Mouse (Mus musculus) cerebellum, postnatal 36 days (tissue): ENCODE results near the gene Abhd12.

ENCODE experiments used
- DNase-seq, 2 experiments: peaks; one replicate each; pipeline ENCODE4 v3.0.0; 2021 to 2022; ENCODE audit warnings: mixed read lengths in 2 of 2

The Abhd12 gene

DNA sequence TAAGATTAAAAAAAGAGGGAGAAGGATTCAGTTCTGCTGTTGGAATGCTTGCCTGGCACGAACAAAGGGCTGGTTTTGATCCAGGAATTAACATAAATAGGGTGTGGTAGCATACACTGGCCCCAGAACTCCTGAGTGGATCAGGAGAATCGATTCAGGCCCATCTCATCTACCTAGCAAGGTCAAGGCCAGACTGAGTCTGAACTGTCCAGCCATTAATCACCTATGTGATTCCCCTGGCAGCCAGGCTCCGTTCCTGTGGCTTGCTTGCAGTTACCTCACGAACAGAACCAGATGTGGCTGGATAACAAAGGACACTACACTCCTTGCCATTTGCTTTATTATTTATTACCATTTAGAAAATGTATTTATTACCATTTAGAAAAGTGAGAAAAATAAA is 111.2 kb downstream of the Abhd12 start:
- no peak for DNase-seq

DNA sequence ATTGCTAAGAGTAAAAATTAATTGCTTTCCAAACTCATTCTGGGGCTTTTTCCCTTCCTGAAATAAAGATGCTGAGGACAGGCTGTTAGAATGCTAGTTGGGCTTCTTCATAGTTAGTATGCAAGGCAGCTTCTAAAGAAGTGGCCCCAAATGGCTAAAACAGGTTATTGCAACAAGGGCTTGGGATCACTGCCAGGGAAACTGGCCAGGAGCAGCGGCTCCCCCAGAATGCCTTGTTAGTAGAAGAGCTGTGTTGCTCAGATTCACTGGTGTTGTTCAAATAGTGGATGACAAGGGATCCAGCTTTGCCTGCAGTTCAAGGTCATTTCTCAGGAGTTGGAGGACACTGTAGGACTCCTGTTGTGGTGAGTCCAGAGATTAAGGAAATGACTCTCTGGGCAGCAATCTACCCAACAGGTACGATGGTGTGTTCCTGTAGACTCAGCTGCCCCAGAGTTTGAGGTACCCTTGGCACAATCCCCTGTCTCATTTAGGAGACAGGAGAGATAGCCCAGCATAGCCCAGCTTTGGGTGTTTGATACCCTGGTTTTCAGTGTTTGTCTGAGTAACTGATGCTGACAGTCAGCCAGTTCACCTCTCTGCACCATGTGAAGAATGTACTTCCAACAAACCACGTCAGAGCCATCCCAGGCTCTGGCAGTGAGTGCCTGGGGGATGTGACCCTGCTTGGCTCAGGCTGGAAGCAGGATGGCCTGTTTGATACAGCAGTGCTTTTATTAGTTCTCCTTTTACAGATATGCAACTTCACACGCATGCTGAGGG is 115.6 kb downstream of the Abhd12 start:
- peak; percentile 88 to 89 for DNase-seq

GRCm38 (mm10) chr2:150787234-150787771 is 117.2 kb downstream of the Abhd12 start:
- DNase-seq = no peak

GRCm38 (mm10) chr2:150786251-150787180 is 118.0 kb downstream of the Abhd12 start, which contains the start of gene Pygb:
TSS of gene Pygb (plus strand) at chr2:150786735.
- DNase-seq = peak; percentile 82 to 84

- DNase-seq = no peak
These were observed 121.7 kb downstream of the Abhd12 start for GRCm38 (mm10) chr2:150782801-150783200.
